Mouse (Mus musculus): ENCODE measurements around the gene Pcdh15. TPM values are rescaled to one million over a fixed set of nuclear protein-coding genes. Genes with fewer than 3 reads are reported as not detected.

The Pcdh15 gene
- polyA plus RNA-seq, 1 experiment from 2014 or later, result 2.4 TPM

DNA sequence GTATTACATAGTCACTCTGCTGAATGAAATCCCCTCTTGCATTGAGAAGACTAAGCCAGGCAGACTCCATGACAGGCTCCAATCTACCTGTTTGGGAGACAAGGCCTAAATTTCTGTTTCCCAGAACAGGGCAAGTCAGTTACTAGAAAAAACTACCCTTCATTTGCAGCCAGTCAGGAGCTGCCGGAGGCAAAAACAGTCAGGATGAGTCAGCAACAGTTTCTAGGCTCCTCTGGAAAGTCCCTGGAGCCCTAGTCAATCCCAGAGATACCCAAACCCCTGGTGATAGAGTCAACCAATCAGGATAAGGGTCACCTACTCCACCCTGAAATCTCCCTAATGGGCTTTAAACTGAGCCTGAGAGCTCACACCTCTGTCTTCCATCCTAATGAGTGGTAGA, 1564.0 kb downstream of the Pcdh15 start:
- H3K9me3 ChIP-seq, result no peaks in the 10 kb centered on the region
- no peak overlapping the region for H3K4me2 ChIP-seq
- 84% methylated on average over 1 of the region's 1 CpGs for WGBS
- H3K9ac ChIP-seq, result no peak overlapping the region
- H3K27me3 ChIP-seq (replicated peaks), result no peaks in the 10 kb centered on the region
- H3K4me1 ChIP-seq, result no peaks in the 10 kb centered on the region
- ATAC-seq (ENCODE audit: insufficient read depth, low FRiP score, low read depth), result no peak
- no peak overlapping the region for H3K27ac ChIP-seq
- no peak overlapping the region for H3K4me3 ChIP-seq (replicated peaks)
- no peaks in the 10 kb centered on the region for H3K36me3 ChIP-seq

DNA sequence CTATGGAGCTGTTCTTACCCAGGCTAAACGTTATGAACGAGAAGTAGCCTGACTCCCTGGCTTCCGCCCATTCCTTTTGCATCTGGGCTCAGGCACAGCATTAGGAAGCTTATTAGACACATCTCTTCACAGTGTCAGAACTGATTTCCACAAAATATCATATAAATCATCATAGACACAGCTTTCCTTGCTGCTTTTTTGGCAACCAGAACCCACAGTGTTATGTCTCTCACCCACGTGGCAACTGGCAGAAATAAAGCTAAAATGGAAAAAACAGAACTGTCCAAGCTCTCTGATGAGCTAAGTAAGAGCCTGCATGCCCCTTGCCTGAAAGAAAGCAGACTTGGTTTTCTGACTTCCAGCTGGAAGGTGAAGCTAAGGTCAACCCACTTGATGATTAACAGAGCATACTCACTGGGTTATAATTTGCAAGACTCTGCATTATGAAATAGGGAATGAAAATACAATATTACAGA, 1580.9 kb downstream of the Pcdh15 start:
- Histone ChIP-seq H3K4me2 (no peak overlapping the region), H3K36me3 (no peaks in the 10 kb centered on the region), H3K27me3 (replicated peaks) (no peaks in the 10 kb centered on the region), H3K27ac (peak overlapping the region; percentile 19; the same call in 1 of the 2 replicates), H3K4me1 (no peaks in the 10 kb centered on the region), H3K4me3 (replicated peaks) (no peak overlapping the region), H3K9ac (no peak overlapping the region), H3K9me3 (no peaks in the 10 kb centered on the region)
- 31% methylated on average over 4 of the region's 4 CpGs for WGBS
- peak; percentile 70; the same call in 1 of the 2 replicates for ATAC-seq (ENCODE audit: insufficient read depth, low FRiP score, low read depth)

DNA sequence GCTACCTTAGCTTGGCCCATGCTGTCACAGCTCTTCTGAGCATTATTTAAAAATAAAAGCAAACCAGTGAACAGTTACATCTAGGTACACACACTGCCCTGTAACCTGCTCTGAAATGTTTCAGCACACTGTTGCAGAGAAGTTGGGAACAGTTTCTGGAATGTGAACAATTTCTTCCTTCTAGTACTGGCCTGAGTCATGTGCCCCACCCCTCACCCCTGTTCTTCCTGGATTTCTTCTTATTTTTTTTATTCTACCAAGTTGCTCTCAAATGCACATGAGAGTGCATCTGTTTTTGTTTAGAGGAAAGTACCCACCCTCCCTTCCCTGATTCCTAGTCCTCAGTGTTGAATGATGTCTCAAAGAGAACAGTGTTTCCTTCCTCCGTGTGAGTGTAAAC, 1581.4 kb downstream of the Pcdh15 start:
- H3K27ac ChIP-seq, result peak overlapping the region; percentile 46; the same call in 1 of the 2 replicates
- no peaks in the 10 kb centered on the region for H3K27me3 ChIP-seq (replicated peaks)
- H3K9ac ChIP-seq, result no peak overlapping the region
- ATAC-seq (ENCODE audit: insufficient read depth, low FRiP score, low read depth), result peak; percentile 10; the same call in 1 of the 2 replicates
- no peaks in the 10 kb centered on the region for H3K9me3 ChIP-seq
- no peak overlapping the region for H3K4me3 ChIP-seq (replicated peaks)
- H3K4me2 ChIP-seq, result no peak overlapping the region
- WGBS, result 0% methylated on average over 1 of the region's 1 CpGs
- no peaks in the 10 kb centered on the region for H3K4me1 ChIP-seq
- no peaks in the 10 kb centered on the region for H3K36me3 ChIP-seq

Measured in stomach, embryonic 15.5 days (tissue).